Mouse (Mus musculus) forebrain, embryonic 10.5 days (tissue): ENCODE measurements around the gene Ninj2. TPM values are rescaled to one million over a fixed set of nuclear protein-coding genes. Genes with fewer than 3 reads are reported as not detected.
A peak's percentile ranks its signal among the peaks of the same experiment; 100 is the strongest.

Experiments used
- DNase-seq: peaks from one replicate; pipeline ENCODE4 v3.0.0-alpha.2; 2017; ENCODE audit warnings: low spot score; ENCODE audit errors: extremely low spot score
- H3K27ac ChIP-seq: fragments of 300-500 bp; sonication (generic); 2 replicates; pipeline ENCODE4 v1.5.1; 2016; ENCODE audit warnings: mild to moderate bottlenecking
- H3K27me3 ChIP-seq: fragments of 300-500 bp; sonication (generic); 2 replicates; pipeline ENCODE4 v1.6.1; 2016; ENCODE audit warnings: mild to moderate bottlenecking; ENCODE audit not compliant: poor library complexity, severe bottlenecking
- H3K36me3 ChIP-seq: fragments of 300-500 bp; sonication (generic); replicated peaks from 2 replicates; pipeline ENCODE4 v1.6.1; 2016; ENCODE audit warnings: mild to moderate bottlenecking, moderate library complexity
- H3K4me1 ChIP-seq: fragments of 300-500 bp; sonication (generic); 2 replicates; pipeline ENCODE4 v1.6.1; 2016
- H3K4me3 ChIP-seq: fragments of 300-500 bp; sonication (generic); 2 replicates; pipeline ENCODE4 v1.5.1; 2016; ENCODE audit warnings: mild to moderate bottlenecking, moderate library complexity
- H3K9me3 ChIP-seq: fragments of 300-500 bp; sonication (generic); 2 replicates; pipeline ENCODE4 v1.6.1; 2016; ENCODE audit warnings: mild to moderate bottlenecking, moderate library complexity
- WGBS: fragments of 180-500 bp; shearing (Covaris S2); methylation state at CpG from one replicate; pipeline ENCODE4 v1.1.7; 2016; 5-methylcytosine and 5-hydroxymethylcytosine counted together
- polyA plus RNA-seq: library from polyadenylated mRNA; unstranded; fragments of >200 nt; fragmentation: Nextera tagmentation; extraction: Ambion mirVana; gene quantifications from 2 replicates; pipeline ENCODE4 v1.2.1, GENCODE M21; 2016

Gene Ninj2
- polyA plus RNA-seq, 1 experiment from 2014 or later: not detected

DNA sequence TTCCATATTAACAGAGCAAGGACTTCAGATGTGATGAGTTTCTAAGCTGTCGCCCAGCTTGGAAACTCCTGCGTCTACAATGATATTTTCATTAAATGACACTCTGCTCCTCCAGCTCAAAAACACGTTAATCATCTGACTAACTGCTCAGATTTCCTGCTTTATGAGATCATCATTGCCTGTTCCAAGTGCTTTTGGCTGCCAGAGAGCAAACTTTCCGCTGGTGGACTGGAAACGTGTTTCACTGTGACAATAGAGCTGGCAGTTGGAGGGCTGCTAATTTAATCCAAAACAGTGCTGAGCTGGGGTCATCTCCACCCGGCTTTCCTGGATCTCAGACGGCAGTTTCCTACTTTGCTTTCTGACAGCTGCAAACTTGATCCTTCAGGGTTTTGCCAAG lies 21.5 kb downstream of the Ninj2 start:
- DNase-seq: no peak
- WGBS: 27% methylated on average over 7 of the region's 7 CpGs
- H3K27ac ChIP-seq: peak overlapping the region; percentile 51; the same call in 1 of the 2 replicates

DNA sequence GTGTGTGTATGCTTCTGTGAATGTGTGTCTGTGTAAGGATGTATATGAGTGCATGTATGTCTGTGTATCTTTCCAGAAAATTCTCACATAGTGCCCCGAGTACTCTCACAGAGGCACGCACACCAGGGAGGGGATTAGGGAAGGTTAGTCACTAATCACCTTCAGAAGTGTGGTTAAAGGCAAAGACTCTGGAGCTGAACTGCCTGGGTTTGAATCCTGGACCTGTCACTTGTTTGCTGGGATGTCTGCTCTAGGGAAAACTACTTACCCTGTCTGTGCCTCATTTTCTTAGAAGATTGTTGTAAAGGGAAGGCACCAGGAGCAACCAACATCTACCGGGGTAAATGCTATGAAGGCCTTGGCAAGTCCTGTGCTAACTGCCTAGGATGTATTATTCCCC lies 22.3 kb downstream of the Ninj2 start:
- no peaks in the 10 kb centered on the region for H3K9me3 ChIP-seq
- WGBS: 45% methylated on average over 3 of the region's 3 CpGs
- no peaks in the 10 kb centered on the region for H3K36me3 ChIP-seq

More for the DNA sequence above, 21.5 kb downstream of the Ninj2 start:
- no peak overlapping the region for H3K4me3 ChIP-seq
- H3K9me3 ChIP-seq: no peaks in the 10 kb centered on the region
- no peaks in the 10 kb centered on the region for H3K27me3 ChIP-seq
- no peaks in the 10 kb centered on the region for H3K36me3 ChIP-seq
- H3K4me1 ChIP-seq: peaks cover 37% of the 10 kb centered on the region

DNA sequence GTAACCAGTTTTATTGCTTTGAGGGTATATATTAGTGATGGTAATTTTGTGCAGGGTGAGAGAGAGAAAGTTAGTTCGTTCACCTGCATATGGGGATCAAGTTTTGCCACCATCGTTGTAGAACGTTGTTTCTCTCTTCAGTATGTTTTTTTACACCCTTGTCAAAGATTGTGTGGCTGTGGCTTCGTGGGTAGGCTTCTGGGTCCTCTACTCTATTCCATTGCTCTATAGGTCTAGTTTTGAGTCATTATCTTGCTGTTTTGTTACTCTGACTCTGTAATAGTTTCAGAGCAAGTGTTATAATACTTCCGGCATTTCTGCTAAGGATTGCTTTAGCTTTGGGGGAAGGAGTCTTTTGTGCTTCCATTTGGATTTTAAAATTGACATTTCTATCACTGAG lies 26.7 kb downstream of the Ninj2 start:
- no peaks in the 10 kb centered on the region for H3K9me3 ChIP-seq
- DNase-seq: no peak
- 86% methylated on average over 5 of the region's 5 CpGs for WGBS
- H3K27me3 ChIP-seq: no peaks in the 10 kb centered on the region
- H3K4me3 ChIP-seq: no peak overlapping the region
- peaks cover 8% of the 10 kb centered on the region for H3K4me1 ChIP-seq
- H3K27ac ChIP-seq: no peak overlapping the region
- no peaks in the 10 kb centered on the region for H3K36me3 ChIP-seq

More for the DNA sequence above, 22.3 kb downstream of the Ninj2 start:
- H3K4me3 ChIP-seq: no peak overlapping the region
- H3K4me1 ChIP-seq: peaks cover 37% of the 10 kb centered on the region
- no peaks in the 10 kb centered on the region for H3K27me3 ChIP-seq
- no peak overlapping the region for H3K27ac ChIP-seq
- DNase-seq: no peak

DNA sequence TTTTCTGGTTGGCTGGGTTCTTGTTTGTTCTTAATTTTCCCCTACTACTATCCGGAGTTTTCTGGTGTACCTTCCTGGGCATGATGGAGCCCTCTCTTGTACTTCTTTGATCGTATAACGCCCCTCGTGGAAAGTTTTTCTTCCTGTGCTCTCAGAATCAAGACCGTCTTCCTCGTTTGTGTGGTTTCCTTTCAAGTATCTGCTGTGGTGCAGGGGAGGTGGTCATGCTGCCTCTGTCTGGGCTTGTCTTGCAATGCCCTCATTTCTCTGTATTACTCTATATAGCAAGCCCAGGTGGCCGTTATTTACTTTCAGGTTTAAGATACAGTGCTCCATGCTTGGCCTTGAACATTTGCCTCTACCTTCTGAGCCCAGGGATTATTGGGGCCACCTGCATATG lies 31.5 kb downstream of the Ninj2 start:
- H3K27ac ChIP-seq: no peak overlapping the region
- no peaks in the 10 kb centered on the region for H3K36me3 ChIP-seq
- no peaks in the 10 kb centered on the region for H3K4me1 ChIP-seq
- 90% methylated on average over 7 of the region's 7 CpGs for WGBS
- DNase-seq: no peak
- no peak overlapping the region for H3K4me3 ChIP-seq
- H3K27me3 ChIP-seq: no peaks in the 10 kb centered on the region
- no peaks in the 10 kb centered on the region; the same call in 1 of the 2 replicates for H3K9me3 ChIP-seq

DNA sequence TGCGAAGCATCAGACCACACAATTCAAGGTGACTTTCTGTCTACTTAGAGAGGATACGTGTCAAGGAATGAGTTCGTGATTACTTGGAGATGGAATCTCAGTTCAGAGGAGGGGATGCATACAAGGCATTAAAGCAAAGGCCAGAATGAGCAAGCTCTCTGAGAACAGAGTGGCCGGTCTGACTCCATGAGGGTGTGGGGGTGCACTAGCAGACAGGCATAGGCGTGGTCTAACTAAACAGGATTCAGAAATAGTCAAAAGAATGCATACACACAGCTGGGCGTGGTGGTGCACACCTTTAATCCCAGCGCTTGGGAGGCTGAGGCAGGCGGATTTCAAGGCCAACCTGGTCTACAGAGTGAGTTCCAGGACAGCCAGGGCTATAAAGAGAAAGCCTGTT lies 33.3 kb downstream of the Ninj2 start:
- Histone ChIP-seq H3K27ac (no peak overlapping the region), H3K4me1 (no peaks in the 10 kb centered on the region), H3K36me3 (no peaks in the 10 kb centered on the region), H3K27me3 (no peaks in the 10 kb centered on the region), H3K9me3 (no peaks in the 10 kb centered on the region; the same call in 1 of the 2 replicates), H3K4me3 (no peak overlapping the region)
- DNase-seq: no peak
- 94% methylated on average over 8 of the region's 8 CpGs for WGBS

DNA sequence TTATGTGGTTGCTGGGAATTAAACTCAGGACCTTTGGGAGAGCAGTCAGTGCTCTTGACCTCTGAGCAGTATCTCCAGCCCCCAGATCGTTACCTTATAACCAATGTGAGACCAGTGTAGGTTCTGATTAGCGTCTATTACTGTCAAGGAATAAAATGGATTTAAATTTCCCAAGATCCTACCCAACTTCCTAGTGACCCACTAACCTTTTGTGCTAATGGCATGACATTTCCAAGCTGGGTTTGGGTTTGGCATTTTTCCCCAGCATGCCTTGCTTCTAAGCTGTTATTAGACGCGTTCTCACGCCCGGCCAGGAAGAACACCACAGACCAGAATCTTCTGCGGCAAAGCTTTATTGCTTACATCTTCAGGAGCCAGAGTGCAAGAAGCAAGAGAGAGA lies 34.2 kb downstream of the Ninj2 start:
- H3K4me3 ChIP-seq: no peak overlapping the region
- H3K36me3 ChIP-seq: no peaks in the 10 kb centered on the region
- no peak for DNase-seq
- H3K9me3 ChIP-seq: no peaks in the 10 kb centered on the region; the same call in 1 of the 2 replicates
- H3K27ac ChIP-seq: no peak overlapping the region
- H3K27me3 ChIP-seq: no peaks in the 10 kb centered on the region
- no peaks in the 10 kb centered on the region for H3K4me1 ChIP-seq
- 97% methylated on average over 7 of the region's 7 CpGs for WGBS

DNA sequence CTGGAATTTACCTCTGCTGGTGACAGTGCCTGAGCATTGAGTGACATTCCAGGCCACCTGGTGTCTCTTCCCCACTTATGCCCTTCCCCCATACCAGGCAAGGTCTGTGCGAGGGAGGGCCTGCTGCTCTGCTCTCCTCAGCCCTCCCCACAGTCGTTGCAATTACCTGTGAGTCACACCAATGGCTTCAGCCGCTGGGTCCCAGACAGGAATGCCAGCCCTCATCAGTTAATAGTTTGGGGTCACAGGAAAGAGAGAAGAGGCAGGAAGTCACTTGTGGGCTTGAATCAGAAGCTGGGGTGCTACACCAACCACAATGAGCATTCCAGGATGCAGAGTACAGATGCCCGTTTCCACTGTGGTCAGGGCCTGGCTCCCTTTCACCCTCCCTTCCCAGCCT lies 41.6 kb downstream of the Ninj2 start:
- DNase-seq: no peak
- Histone ChIP-seq H3K9me3 (no peaks in the 10 kb centered on the region), H3K36me3 (no peaks in the 10 kb centered on the region), H3K27me3 (no peaks in the 10 kb centered on the region), H3K27ac (no peak overlapping the region), H3K4me1 (no peaks in the 10 kb centered on the region), H3K4me3 (no peak overlapping the region)
- WGBS: 87% methylated on average over 4 of the region's 4 CpGs

DNA sequence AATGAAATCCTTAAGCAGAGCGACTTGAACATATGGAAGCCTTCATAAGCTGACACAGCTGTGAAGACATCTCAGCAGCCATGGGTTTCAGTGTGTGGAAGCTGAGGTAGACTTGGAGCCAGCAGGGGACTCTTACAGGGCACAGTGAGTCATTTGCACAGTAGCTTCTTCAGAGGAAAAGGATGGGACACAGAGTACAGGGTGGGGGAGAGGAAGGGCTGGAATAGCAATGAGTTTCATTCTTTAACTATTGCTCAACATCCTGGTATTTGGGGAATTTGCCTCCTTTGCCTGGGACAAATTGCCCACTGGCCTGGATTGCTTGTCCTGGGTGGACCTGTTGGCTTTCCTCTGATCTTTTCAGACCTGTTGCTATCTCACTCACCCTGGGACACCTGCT lies 52.3 kb downstream of the Ninj2 start:
- Histone ChIP-seq H3K4me3 (no peak overlapping the region), H3K9me3 (no peaks in the 10 kb centered on the region), H3K27me3 (no peaks in the 10 kb centered on the region), H3K4me1 (peaks cover 25% of the 10 kb centered on the region), H3K36me3 (no peaks in the 10 kb centered on the region), H3K27ac (no peak overlapping the region)
- WGBS: 86% methylated on average over 1 of the region's 1 CpGs
- no peak for DNase-seq

DNA sequence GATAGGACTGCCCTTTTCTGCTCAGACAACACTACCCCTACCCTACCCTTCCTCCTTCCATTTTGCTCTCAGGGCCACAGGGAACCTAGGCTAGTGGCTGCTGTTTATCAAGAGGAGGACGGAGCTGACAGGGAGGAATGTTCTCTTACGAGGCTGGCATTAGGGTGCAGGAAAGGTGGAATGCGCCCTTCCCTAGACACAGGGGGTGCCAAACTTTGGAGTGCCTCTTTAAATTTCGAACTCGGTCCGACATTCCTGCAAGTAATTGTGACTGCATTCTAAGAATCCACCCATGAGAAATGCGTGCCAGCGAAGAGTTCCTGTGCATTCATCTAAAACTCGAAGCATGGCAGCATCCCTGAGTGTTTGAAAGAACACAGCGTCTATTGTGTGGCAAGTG lies 53.5 kb downstream of the Ninj2 start:
- Histone ChIP-seq H3K9me3 (no peaks in the 10 kb centered on the region), H3K27me3 (no peaks in the 10 kb centered on the region), H3K4me3 (no peak overlapping the region), H3K36me3 (no peaks in the 10 kb centered on the region), H3K4me1 (peaks cover 27% of the 10 kb centered on the region), H3K27ac (no peak overlapping the region)
- no peak for DNase-seq
- WGBS: 81% methylated on average over 10 of the region's 10 CpGs

DNA sequence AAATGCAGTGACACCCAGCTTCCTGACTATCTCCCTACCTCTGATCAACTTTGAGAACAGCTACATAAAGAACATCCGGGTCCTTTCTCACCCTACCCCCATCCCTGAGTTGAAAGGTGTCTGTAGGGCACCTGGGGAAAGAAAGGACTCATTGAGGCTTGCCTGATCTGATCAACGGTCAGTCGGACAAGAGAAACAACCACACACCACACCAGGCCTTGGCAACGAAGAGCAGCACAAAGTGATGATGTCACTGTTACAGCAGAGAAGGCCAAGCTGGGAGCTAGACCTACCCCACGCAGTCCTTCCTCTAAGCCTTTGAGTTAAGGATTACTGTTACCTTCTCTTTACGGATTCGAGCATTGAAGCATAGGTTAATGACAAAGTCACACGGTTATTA lies 54.3 kb downstream of the Ninj2 start:
- Histone ChIP-seq H3K9me3 (no peaks in the 10 kb centered on the region), H3K36me3 (no peaks in the 10 kb centered on the region), H3K27me3 (no peaks in the 10 kb centered on the region), H3K4me1 (peaks cover 27% of the 10 kb centered on the region), H3K27ac (peak overlapping the region; percentile 2; the same call in 1 of the 2 replicates), H3K4me3 (no peak overlapping the region)
- 72% methylated on average over 8 of the region's 8 CpGs for WGBS
- DNase-seq: no peak

DNA sequence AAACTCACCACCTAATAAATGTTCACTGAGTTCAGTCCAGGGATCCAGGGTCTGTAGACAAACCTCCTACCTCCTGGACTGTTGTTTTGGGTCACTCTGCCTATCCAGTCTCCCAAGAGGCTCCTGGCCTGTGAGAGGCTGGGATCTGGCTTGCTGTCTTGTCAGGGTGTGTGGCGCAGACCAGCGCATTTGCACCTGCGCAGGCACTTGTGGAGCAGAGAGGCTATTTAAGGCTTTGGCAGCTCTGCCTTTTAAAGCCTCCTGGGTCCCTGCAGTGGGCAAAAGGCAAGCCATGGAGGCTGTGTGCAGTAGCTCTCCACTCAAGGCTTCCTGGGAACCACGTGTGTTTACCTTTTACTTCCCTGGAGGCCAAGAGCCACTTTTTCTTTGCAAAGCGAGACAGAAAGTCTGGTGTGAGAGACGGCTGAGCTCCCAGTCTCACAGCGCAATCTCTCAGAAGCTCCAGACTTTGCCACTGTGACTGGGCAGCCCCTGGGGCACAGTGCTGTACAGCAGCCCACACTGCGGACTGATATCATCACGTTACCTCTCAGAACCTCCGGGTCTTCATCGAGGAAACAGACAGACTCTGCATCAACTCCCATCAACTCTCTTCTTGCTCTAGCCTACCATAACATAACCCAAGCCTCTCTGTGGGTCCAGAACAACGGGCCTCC lies 55.7 kb downstream of the Ninj2 start:
- no peaks in the 10 kb centered on the region for H3K27me3 ChIP-seq
- H3K9me3 ChIP-seq: no peaks in the 10 kb centered on the region
- H3K27ac ChIP-seq: no peak overlapping the region
- H3K4me1 ChIP-seq: peaks cover 27% of the 10 kb centered on the region
- H3K4me3 ChIP-seq: no peak overlapping the region
- WGBS: 89% methylated on average over 12 of the region's 12 CpGs
- DNase-seq: no peak
- no peaks in the 10 kb centered on the region for H3K36me3 ChIP-seq

DNA sequence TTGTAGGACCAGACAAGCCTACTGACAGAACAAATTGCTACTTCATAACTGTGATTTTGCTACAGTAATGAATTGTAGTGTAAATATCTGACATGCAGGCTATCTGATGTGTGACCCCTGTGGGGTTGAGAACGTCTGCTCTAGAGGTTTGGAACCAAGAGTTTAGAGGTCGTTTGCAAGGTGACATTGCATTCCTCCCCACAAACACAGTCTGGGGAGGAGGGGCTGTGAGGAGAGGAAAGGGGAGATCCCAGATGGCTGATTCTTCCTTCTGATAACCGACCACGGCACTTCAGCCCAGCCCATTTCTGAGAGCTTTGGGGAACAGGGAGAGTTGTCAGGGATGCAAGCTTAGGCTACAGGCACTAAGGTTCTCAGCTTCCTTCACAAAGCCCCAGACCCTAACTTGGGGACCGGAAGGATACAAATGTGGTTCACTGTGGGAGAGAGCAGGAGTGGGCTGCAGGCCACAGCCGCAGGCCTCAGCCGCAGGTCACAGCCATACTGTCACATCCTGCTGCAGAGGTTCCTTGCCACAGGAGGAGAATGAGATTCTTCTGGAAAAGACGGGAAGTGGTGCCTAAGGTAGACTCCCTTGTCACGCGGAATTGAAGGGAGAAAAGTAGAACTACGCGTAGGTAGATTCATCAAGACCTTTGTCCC lies 56.4 kb downstream of the Ninj2 start:
- Histone ChIP-seq H3K4me3 (no peak overlapping the region), H3K27ac (peak overlapping the region; percentile 40; the same call in 1 of the 2 replicates), H3K4me1 (peaks cover 27% of the 10 kb centered on the region), H3K9me3 (no peaks in the 10 kb centered on the region), H3K36me3 (no peaks in the 10 kb centered on the region), H3K27me3 (no peaks in the 10 kb centered on the region)
- WGBS: 84% methylated on average over 12 of the region's 12 CpGs
- DNase-seq: no peak

DNA sequence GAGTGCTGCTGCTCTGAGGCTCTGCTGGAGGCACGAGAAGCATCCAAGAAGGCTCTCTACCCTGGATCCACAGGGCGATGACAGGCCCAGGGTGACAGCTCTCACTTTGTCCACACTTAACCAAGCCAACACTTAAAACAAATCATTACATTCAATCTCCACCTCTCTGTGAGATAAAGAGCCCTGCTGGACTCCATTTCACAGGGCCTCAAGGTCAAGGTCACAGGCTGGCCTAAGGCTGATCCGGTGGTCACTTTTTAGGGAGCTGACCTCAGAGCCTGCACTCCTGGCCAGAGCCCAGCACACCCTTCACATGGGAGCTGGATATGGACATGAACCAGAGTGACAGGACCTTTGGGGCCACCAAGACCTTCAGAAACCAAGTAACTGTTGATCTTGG lies 57.1 kb downstream of the Ninj2 start:
- DNase-seq: no peak
- Histone ChIP-seq H3K4me1 (peaks cover 31% of the 10 kb centered on the region), H3K27me3 (no peaks in the 10 kb centered on the region), H3K27ac (peak overlapping the region; percentile 40; the same call in 1 of the 2 replicates), H3K36me3 (no peaks in the 10 kb centered on the region), H3K4me3 (no peak overlapping the region), H3K9me3 (no peaks in the 10 kb centered on the region)
- WGBS: 82% methylated on average over 3 of the region's 3 CpGs
